Mouse (Mus musculus) effector memory CD4-positive, alpha-beta T cell, adult 7 months (primary cell): ENCODE measurements around the gene Il20ra. TPM values are rescaled to one million over a fixed set of nuclear protein-coding genes. Genes with fewer than 3 reads are reported as not detected.

Source experiments
- polyA plus RNA-seq: library from polyadenylated mRNA; unstranded; fragments of 100-300 nt; shearing (Covaris generic); gene quantifications from one replicate; pipeline ENCODE4 v1.2.1, GENCODE M21; 2017

Il20ra gene
- not detected for polyA plus RNA-seq

DNA sequence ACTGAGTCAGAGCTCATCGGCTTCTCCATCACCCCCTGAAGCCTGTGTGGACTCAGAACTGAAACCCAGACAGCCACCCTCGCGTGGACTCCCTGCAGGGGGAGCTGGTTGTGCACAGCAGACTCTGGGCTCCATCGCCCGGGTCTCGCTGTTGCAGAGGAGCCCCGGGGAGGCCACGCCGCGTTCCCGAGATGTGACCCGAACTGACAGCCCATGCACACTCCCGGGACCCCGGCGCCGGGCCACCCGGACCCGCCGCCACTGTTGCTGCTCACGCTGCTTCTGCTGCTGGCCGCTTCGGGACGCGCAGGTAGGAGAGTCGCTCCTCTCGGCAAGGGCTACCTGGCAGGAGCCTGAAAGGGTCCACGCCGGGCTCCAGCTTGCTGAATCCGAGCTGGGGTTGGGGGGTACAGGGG lies at the start of gene Il20ra:
Il20ra (plus strand) TSS at position 150 of the 416 bp plus-strand sequence.

Other genes with a start within 250 kb of the Il20ra start
- gene Ifngr1, start 120.6 kb upstream of the Il20ra start, polyA plus RNA-seq: 2,350 TPM
- not detected for gene Il22ra2, start 90.6 kb upstream of the Il20ra start, polyA plus RNA-seq
- gene Slc35d3, start 138.9 kb downstream of the Il20ra start, polyA plus RNA-seq: 0.33 TPM
- gene Pex7, start 195.1 kb downstream of the Il20ra start, polyA plus RNA-seq: 17.4 TPM
- 27.1 TPM for gene Map3k5, start 221.9 kb downstream of the Il20ra start, polyA plus RNA-seq